Comparison of ENCODE assay signal across 29 mouse cellular contexts in the genomic region with DNA sequence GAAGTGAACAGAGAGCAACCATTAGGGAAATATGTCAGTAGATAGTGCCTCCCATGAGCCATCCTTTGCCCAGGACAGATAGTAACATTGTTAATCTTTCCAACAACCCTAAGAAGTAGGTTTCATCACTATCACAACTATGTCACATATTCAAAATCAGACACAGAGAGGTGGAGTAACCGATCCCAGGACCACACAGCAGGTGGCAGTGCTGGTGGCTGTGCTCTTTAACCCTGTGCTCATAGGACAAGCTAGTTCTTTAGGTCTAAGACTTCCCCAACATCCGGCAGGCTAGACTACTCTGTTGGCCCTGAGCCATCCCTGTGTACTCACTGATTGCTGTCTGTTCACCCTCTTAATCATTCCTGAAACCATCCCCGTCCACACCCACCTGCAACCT. TPM values are rescaled to one million over a fixed set of nuclear protein-coding genes. Genes with fewer than 3 reads are reported as not detected.
DNase-seq lines count a peak whose midpoint lies in the region; ATAC-seq and TF ChIP-seq lines count a peak whose summit lies in the region.
"Had no signal": no experiment of that assay in that cellular context is flagged by ENCODE, and none has a peak within 500 bp of the region (broad histone marks: within the 10 kb centered on the region; RNA-seq: fewer than 3 reads in every experiment).

No protein-coding gene starts in this region.

- H3K27ac ChIP-seq in intestine, embryonic 15.5 days: no peak overlapping the region
- no peak overlapping the region for H3K27ac ChIP-seq in intestine, postnatal 0 days (ENCODE audit: low read depth, low read length)
- H3K27ac ChIP-seq in stomach, postnatal 0 days (replicated peaks): no peak overlapping the region
- H3K27ac ChIP-seq in limb, embryonic 10.5 days: no peak overlapping the region
- no peak overlapping the region for H3K27ac ChIP-seq in heart, embryonic 10.5 days
- H3K27ac ChIP-seq: embryonic facial prominence, embryonic 13.5 days; embryonic facial prominence, embryonic 15.5 days; forebrain, embryonic 13.5 days; forebrain, embryonic 15.5 days had no signal

- no peak overlapping the region for H3K4me2 ChIP-seq in intestine, embryonic 15.5 days (replicated peaks)
- no peak overlapping the region for H3K4me2 ChIP-seq in intestine, postnatal 0 days (replicated peaks; ENCODE audit: low read depth)
- no peak overlapping the region for H3K4me2 ChIP-seq in stomach, postnatal 0 days (replicated peaks; ENCODE audit: low read depth)
- H3K4me2 ChIP-seq: embryonic facial prominence, embryonic 13.5 days; embryonic facial prominence, embryonic 15.5 days; forebrain, embryonic 13.5 days; forebrain, embryonic 15.5 days had no signal

- TF ChIP-seq EP300 in stomach, postnatal 0 days (optimal IDR thresholded peaks at IDR 0.05): no peak

- no peaks in the 10 kb centered on the region for H3K4me1 ChIP-seq in intestine, embryonic 15.5 days (replicated peaks)
- no peaks in the 10 kb centered on the region for H3K4me1 ChIP-seq in intestine, postnatal 0 days (replicated peaks; ENCODE audit: control insufficient read depth, insufficient read depth, low read length)
- H3K4me1 ChIP-seq in stomach, postnatal 0 days (replicated peaks; ENCODE audit: control insufficient read depth, insufficient read depth): no peaks in the 10 kb centered on the region
- no peaks in the 10 kb centered on the region for H3K4me1 ChIP-seq in limb, embryonic 10.5 days
- H3K4me1 ChIP-seq in heart, embryonic 10.5 days: peaks cover 15% of the 10 kb centered on the region; the same call in 1 of the 2 replicates
- H3K4me1 ChIP-seq: embryonic facial prominence, embryonic 13.5 days; embryonic facial prominence, embryonic 15.5 days; forebrain, embryonic 13.5 days; forebrain, embryonic 15.5 days had no signal

- peak; percentile 33 for DNase-seq in MN1 (ENCODE audit: low spot score)
- DNase-seq in stomach, postnatal 0 days (ENCODE audit: low spot score): no peak
- no peak for DNase-seq in limb, embryonic 10.5 days (ENCODE audit: low spot score)
- no peak for DNase-seq in heart, embryonic 10.5 days (ENCODE audit: low spot score)
- DNase-seq: adrenal gland, adult 8-10 months; adrenal gland, postnatal 14 days; adrenal gland, postnatal 36 days; cerebellum, adult 11-12 months; cerebellum, adult 2 months; cerebellum, adult 9-11 months; cerebellum, postnatal 14 days; cerebellum, postnatal 36 days; embryo, embryonic 11 days; forebrain, postnatal 0 days had no signal

- H3K27me3 ChIP-seq in intestine, embryonic 15.5 days (replicated peaks): no peaks in the 10 kb centered on the region
- H3K27me3 ChIP-seq in intestine, postnatal 0 days (replicated peaks; ENCODE audit: control insufficient read depth, insufficient read depth, low read length): no peaks in the 10 kb centered on the region
- no peaks in the 10 kb centered on the region for H3K27me3 ChIP-seq in stomach, postnatal 0 days (ENCODE audit: control insufficient read depth, insufficient read depth, low read length)
- H3K27me3 ChIP-seq in limb, embryonic 10.5 days (ENCODE audit: low read depth, poor library complexity, severe bottlenecking): no peaks in the 10 kb centered on the region
- no peaks in the 10 kb centered on the region for H3K27me3 ChIP-seq in heart, embryonic 10.5 days (ENCODE audit: insufficient read depth, poor library complexity, severe bottlenecking)
- H3K27me3 ChIP-seq: embryonic facial prominence, embryonic 13.5 days; embryonic facial prominence, embryonic 15.5 days; forebrain, embryonic 13.5 days; forebrain, embryonic 15.5 days; Patski had no signal

- no peaks in the 10 kb centered on the region for H3K36me3 ChIP-seq in intestine, embryonic 15.5 days
- H3K36me3 ChIP-seq in intestine, postnatal 0 days (ENCODE audit: control insufficient read depth, insufficient read depth): peaks cover 17% of the 10 kb centered on the region; the same call in 1 of the 2 replicates
- H3K36me3 ChIP-seq in stomach, postnatal 0 days (ENCODE audit: control insufficient read depth, insufficient read depth, low read length): no peaks in the 10 kb centered on the region; the same call in 1 of the 2 replicates
- no peaks in the 10 kb centered on the region for H3K36me3 ChIP-seq in limb, embryonic 10.5 days
- H3K36me3 ChIP-seq in heart, embryonic 10.5 days: no peaks in the 10 kb centered on the region
- H3K36me3 ChIP-seq: embryonic facial prominence, embryonic 13.5 days; forebrain, embryonic 15.5 days had no signal

- peak; percentile 42 for ATAC-seq in intestine, embryonic 15.5 days
- no peak for ATAC-seq in intestine, postnatal 0 days
- ATAC-seq in stomach, postnatal 0 days (ENCODE audit: low FRiP score, low TSS enrichment): no peak
- ATAC-seq in erythroid progenitor cell, adult 5-6 weeks (replicated peaks; ENCODE audit: low FRiP score, poor library complexity, severe bottlenecking): no peak
- ATAC-seq: activated CD4-positive, CD25-positive, alpha-beta regulatory T cell, adult 4 months; forebrain, embryonic 13.5 days; forebrain, embryonic 15.5 days; forebrain, postnatal 0 days; Patski had no signal

- H3K9me3 ChIP-seq in intestine, embryonic 15.5 days: no peaks in the 10 kb centered on the region
- H3K9me3 ChIP-seq in intestine, postnatal 0 days (ENCODE audit: control insufficient read depth): no peaks in the 10 kb centered on the region
- H3K9me3 ChIP-seq in stomach, postnatal 0 days (ENCODE audit: control insufficient read depth, low read length): no peaks in the 10 kb centered on the region
- H3K9me3 ChIP-seq in limb, embryonic 10.5 days (replicated peaks): no peaks in the 10 kb centered on the region
- H3K9me3 ChIP-seq in heart, embryonic 10.5 days: no peaks in the 10 kb centered on the region
- H3K9me3 ChIP-seq: embryonic facial prominence, embryonic 13.5 days; embryonic facial prominence, embryonic 15.5 days; forebrain, embryonic 13.5 days; forebrain, embryonic 15.5 days had no signal

- peak; percentile 60 for TF ChIP-seq CTCF in intestine, postnatal 0 days (IDR thresholded peaks at IDR 0.05; ENCODE audit: low read depth)
- TF ChIP-seq CTCF in stomach, postnatal 0 days (IDR thresholded peaks at IDR 0.05; ENCODE audit: low read depth): peak; percentile 30

- H3K4me3 ChIP-seq in intestine, embryonic 15.5 days (replicated peaks): no peak overlapping the region
- H3K4me3 ChIP-seq in intestine, postnatal 0 days (ENCODE audit: low read depth, low read length): no peak overlapping the region
- no peak overlapping the region for H3K4me3 ChIP-seq in stomach, postnatal 0 days (ENCODE audit: low read depth, low read length)
- H3K4me3 ChIP-seq in limb, embryonic 10.5 days: no peak overlapping the region
- no peak overlapping the region for H3K4me3 ChIP-seq in heart, embryonic 10.5 days
- H3K4me3 ChIP-seq: embryonic facial prominence, embryonic 13.5 days; embryonic facial prominence, embryonic 15.5 days; erythroblast, embryonic 14.5 days; forebrain, embryonic 13.5 days; forebrain, embryonic 15.5 days had no signal

- 59% methylated on average over 3 of the region's 3 CpGs for WGBS in intestine, embryonic 15.5 days
- WGBS in intestine, postnatal 0 days: 46% methylated on average over 3 of the region's 3 CpGs
- 61% methylated on average over 3 of the region's 3 CpGs for WGBS in stomach, postnatal 0 days
- 82% methylated on average over 3 of the region's 3 CpGs for WGBS in limb, embryonic 10.5 days
- WGBS in heart, embryonic 10.5 days: 67% methylated on average over 3 of the region's 3 CpGs

- no peak overlapping the region for H3K9ac ChIP-seq in intestine, embryonic 15.5 days
- H3K9ac ChIP-seq in intestine, postnatal 0 days (ENCODE audit: low read depth, low read length): no peak overlapping the region
- no peak overlapping the region for H3K9ac ChIP-seq in stomach, postnatal 0 days (ENCODE audit: low read length)
- H3K9ac ChIP-seq: embryonic facial prominence, embryonic 13.5 days; embryonic facial prominence, embryonic 15.5 days; forebrain, embryonic 13.5 days; forebrain, embryonic 15.5 days; forebrain, postnatal 0 days had no signal

RNA-seq across cellular contexts. Expression of gene Tmco4, which starts 21.7 kb away (rescaled TPM):
- polyA plus RNA-seq in intestine, embryonic 15.5 days (2015; fragmentation: Nextera tagmentation; extraction: Ambion mirVana): 14.1 and 14.3 TPM in 2 replicates
- 11.0 and 12.2 TPM in 2 replicates for polyA plus RNA-seq in intestine, postnatal 0 days (2015; fragmentation: Nextera tagmentation; extraction: Ambion mirVana)
- polyA plus RNA-seq in stomach, postnatal 0 days (2015; fragmentation: Nextera tagmentation; extraction: Ambion mirVana): 10.3 and 10.8 TPM in 2 replicates
- total RNA-seq in erythroid progenitor cell, adult 5-6 weeks (2015; ENCODE audit: low replicate concordance): 0.42 and 1.8 TPM in 2 replicates
- total RNA-seq in erythroid progenitor cell, adult 5-6 weeks (2017; ENCODE audit: low replicate concordance): 1.1 and 2.1 TPM in 2 replicates
- 1.4 and 1.9 TPM in 2 replicates for polyA plus RNA-seq in limb, embryonic 10.5 days (2016; fragmentation: Nextera tagmentation; extraction: Ambion mirVana)
- 3.4 and 4.2 TPM in 2 replicates for polyA plus RNA-seq in heart, embryonic 10.5 days (2016; fragmentation: Nextera tagmentation; extraction: Ambion mirVana)

RNA-seq across cellular contexts. Expression of gene Rnf186, which starts 27.5 kb away (rescaled TPM):
- 79.5 and 98.0 TPM in 2 replicates for polyA plus RNA-seq in intestine, embryonic 15.5 days (2015; fragmentation: Nextera tagmentation; extraction: Ambion mirVana)
- polyA plus RNA-seq in intestine, postnatal 0 days (2015; fragmentation: Nextera tagmentation; extraction: Ambion mirVana): 65.2 and 70.7 TPM in 2 replicates
- polyA plus RNA-seq in stomach, postnatal 0 days (2015; fragmentation: Nextera tagmentation; extraction: Ambion mirVana): 17.6 and 24.8 TPM in 2 replicates
- total RNA-seq in erythroid progenitor cell, adult 5-6 weeks (2015; ENCODE audit: low replicate concordance): not detected in 2 replicates
- total RNA-seq in erythroid progenitor cell, adult 5-6 weeks (2017; ENCODE audit: low replicate concordance): not detected in 2 replicates
- not detected in 2 replicates for polyA plus RNA-seq in limb, embryonic 10.5 days (2016; fragmentation: Nextera tagmentation; extraction: Ambion mirVana)
- polyA plus RNA-seq in heart, embryonic 10.5 days (2016; fragmentation: Nextera tagmentation; extraction: Ambion mirVana): 0.14 TPM in 1 of 2 replicates, not detected in the other
- total RNA-seq: adrenal gland, adult 18-20 months; adrenal gland, adult 8-10 months; adrenal gland, postnatal 14 days; adrenal gland, postnatal 36 days; common myeloid progenitor, adult 5-6 weeks; forebrain, postnatal 0 days had no signal
- polyA plus RNA-seq: activated CD4-positive, CD25-positive, alpha-beta regulatory T cell, adult 4 months; C2C12; cerebellum, adult 2 months; embryonic facial prominence, embryonic 11.5 days; embryonic facial prominence, embryonic 13.5 days; erythroblast, embryonic 14.5 days; forebrain, embryonic 11.5 days; forebrain, embryonic 15.5 days; forebrain, postnatal 0 days; Patski had no signal

Comparison
In these comparisons a context has a peak if more than half of its experiments do, and no peak if none do; other contexts are left out.
1. RNA of gene Rnf186, which starts 27.5 kb away (polyA plus RNA-seq): 79.5 to 98.0 TPM in intestine, embryonic 15.5 days, 65.2 to 70.7 TPM in intestine, postnatal 0 days and 17.6 to 24.8 TPM in stomach, postnatal 0 days; 0.14 TPM in heart, embryonic 10.5 days and not detected in limb, embryonic 10.5 days; every median in the first group is over 10 times any median in the second.